Mouse (Mus musculus) spleen, adult 2 months (tissue): ENCODE measurements around the gene Sirt2.

Experiments used
- CTCF ChIP-seq: fragments of 200-500 bp; IDR thresholded peaks from 2 replicates; pipeline ENCODE4 v1.5.1; 2011; ENCODE audit warnings: mild to moderate bottlenecking, inconsistent platforms; ENCODE audit not compliant: insufficient read depth, insufficient read length, insufficient replicate concordance; ENCODE audit errors: extremely low read depth
- POLR2A ChIP-seq: fragments of 200-500 bp; IDR thresholded peaks from 2 replicates; pipeline ENCODE4 v1.6.1; 2011; ENCODE audit warnings: low read depth, low read length, inconsistent platforms

DNA sequence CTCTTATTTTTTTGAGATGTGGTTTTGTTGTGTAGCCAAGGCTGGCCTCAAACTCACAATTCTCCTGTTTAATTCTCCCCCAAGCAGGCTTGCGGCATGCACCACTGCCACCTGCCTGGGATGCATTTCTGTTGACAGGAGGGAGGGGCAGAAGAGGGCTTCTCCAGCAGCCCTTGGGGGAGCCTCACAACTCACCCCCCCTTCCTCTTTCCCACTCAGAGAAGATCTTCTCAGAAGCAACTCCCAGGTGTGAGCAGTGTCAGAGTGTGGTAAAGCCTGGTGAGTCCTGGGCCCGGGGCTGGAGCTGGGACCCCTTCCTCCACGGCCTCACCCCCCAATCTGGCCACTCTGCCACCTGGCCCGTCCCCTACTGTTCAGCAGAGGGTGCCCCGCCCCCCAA lies 18.6 kb downstream of the Sirt2 start:
- no peak for TF ChIP-seq CTCF
- no peak for TF ChIP-seq POLR2A
